Mouse (Mus musculus): ENCODE measurements around the gene Sox14. TPM values are rescaled to one million over a fixed set of nuclear protein-coding genes. Genes with fewer than 3 reads are reported as not detected.

The Sox14 gene
- polyA plus RNA-seq, 1 experiment: not detected

DNA sequence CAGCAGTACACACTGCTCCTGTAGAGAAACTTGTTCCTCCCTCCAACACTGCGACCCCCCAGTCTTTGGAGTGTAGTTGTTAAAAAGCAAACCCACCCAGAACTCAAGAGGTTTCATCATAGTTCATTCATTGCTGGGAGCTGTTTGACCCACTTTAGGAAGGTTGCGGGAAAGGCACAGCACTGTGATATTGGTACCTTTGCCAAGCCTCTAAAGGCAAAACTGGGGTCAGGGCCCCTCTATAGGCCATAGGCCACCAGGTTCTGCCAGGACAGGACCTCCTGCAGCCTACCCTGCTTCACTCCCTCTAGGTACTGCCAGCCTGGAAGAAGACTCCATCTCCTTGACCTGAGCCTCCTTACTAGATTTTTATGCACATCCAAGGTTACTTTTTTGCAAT lies 2.2 kb downstream of the Sox14 start:
- no peaks in the 10 kb centered on the region for H3K4me1 ChIP-seq (ENCODE audit: control insufficient read depth, insufficient read depth, low read length)
- peaks cover 7% of the 10 kb centered on the region; the same call in 1 of the 2 replicates for H3K27me3 ChIP-seq (replicated peaks; ENCODE audit: control insufficient read depth, insufficient read depth, low read length)
- TF ChIP-seq CTCF (conservative IDR thresholded peaks at IDR 0.05; ENCODE audit: insufficient read depth, insufficient read length, low read depth, low read length) (no peak), POLR2A (IDR thresholded peaks at IDR 0.05; ENCODE audit: low read depth, low read length) (no peak)
- no peaks in the 10 kb centered on the region for H3K36me3 ChIP-seq (ENCODE audit: control insufficient read depth, insufficient read depth, low read length)
- no peak overlapping the region for H3K27ac ChIP-seq (ENCODE audit: insufficient read depth, low read depth, low read length)
- H3K4me3 ChIP-seq (ENCODE audit: insufficient read depth, low read depth, low read length): no peak overlapping the region
- 6% methylated on average over 2 of the region's 2 CpGs for whole genome bisulfite sequencing
- no peak for DNase-seq

GRCm38 (mm10) chr9:99873116-99873620 lies 2.8 kb downstream of the Sox14 start:
- no peak overlapping the region for H3K27ac ChIP-seq (ENCODE audit: insufficient read depth, low read depth, low read length)
- TF ChIP-seq POLR2A (IDR thresholded peaks at IDR 0.05; ENCODE audit: low read depth, low read length): no peak
- TF ChIP-seq CTCF (conservative IDR thresholded peaks at IDR 0.05; ENCODE audit: insufficient read depth, insufficient read length, low read depth, low read length): no peak
- 2% methylated on average over 15 of the region's 15 CpGs for WGBS
- H3K36me3 ChIP-seq (ENCODE audit: control insufficient read depth, insufficient read depth, low read length): no peaks in the 10 kb centered on the region
- no peaks in the 10 kb centered on the region for H3K4me1 ChIP-seq (ENCODE audit: control insufficient read depth, insufficient read depth, low read length)
- H3K4me3 ChIP-seq (ENCODE audit: insufficient read depth, low read depth, low read length): no peak overlapping the region
- peaks cover 8% of the 10 kb centered on the region for H3K27me3 ChIP-seq (replicated peaks; ENCODE audit: control insufficient read depth, insufficient read depth, low read length)
- DNase-seq: no peak

- TF ChIP-seq CTCF (conservative IDR thresholded peaks at IDR 0.05; ENCODE audit: insufficient read depth, insufficient read length, low read depth, low read length) (no peak), POLR2A (IDR thresholded peaks at IDR 0.05; ENCODE audit: low read depth, low read length) (no peak)
- WGBS: 5% methylated on average over 31 of the region's 31 CpGs
- Histone ChIP-seq H3K4me1 (ENCODE audit: control insufficient read depth, insufficient read depth, low read length) (no peaks in the 10 kb centered on the region), H3K27ac (ENCODE audit: insufficient read depth, low read depth, low read length) (no peak overlapping the region), H3K27me3 (replicated peaks; ENCODE audit: control insufficient read depth, insufficient read depth, low read length) (peaks cover 8% of the 10 kb centered on the region), H3K36me3 (ENCODE audit: control insufficient read depth, insufficient read depth, low read length) (no peaks in the 10 kb centered on the region), H3K4me3 (ENCODE audit: insufficient read depth, low read depth, low read length) (no peak overlapping the region)
- no peak for DNase-seq
These were observed 3.5 kb downstream of the Sox14 start for GRCm38 (mm10) chr9:99872204-99873115.

DNA sequence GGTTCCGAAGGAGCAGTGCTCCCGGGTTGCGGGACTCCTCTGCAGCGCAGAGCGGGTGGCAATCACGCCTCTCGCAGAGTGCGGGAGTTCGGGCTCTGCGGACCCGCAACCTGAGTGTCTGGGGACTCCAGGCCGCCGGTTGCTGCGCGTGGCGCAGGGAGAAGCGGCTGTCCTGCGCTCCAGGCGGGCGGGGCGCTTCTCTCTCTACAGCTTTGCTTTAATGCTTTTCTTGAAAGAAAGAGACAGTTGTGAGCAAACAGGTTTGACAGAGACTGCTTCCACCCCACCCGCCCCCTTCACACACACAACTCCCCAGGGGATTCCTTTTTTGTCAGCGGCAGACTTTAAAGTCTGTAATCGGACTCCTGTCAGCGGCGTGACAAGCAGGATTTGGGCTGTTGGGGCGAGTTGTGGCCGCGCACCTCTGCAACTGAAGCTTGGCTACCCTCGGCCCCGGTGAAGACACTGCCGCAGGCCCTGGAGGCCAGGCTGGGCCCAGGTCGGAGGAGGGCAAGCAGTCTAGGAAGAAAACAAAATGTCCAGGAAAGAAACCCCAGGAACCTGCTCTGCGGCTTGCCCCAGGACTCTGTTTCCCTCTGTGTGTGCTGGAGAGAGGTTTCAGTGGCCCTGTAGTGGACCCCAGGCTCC lies 4.3 kb downstream of the Sox14 start:
- Histone ChIP-seq H3K4me1 (ENCODE audit: control insufficient read depth, insufficient read depth, low read length) (no peaks in the 10 kb centered on the region), H3K27me3 (replicated peaks; ENCODE audit: control insufficient read depth, insufficient read depth, low read length) (peaks cover 8% of the 10 kb centered on the region)

DNA sequence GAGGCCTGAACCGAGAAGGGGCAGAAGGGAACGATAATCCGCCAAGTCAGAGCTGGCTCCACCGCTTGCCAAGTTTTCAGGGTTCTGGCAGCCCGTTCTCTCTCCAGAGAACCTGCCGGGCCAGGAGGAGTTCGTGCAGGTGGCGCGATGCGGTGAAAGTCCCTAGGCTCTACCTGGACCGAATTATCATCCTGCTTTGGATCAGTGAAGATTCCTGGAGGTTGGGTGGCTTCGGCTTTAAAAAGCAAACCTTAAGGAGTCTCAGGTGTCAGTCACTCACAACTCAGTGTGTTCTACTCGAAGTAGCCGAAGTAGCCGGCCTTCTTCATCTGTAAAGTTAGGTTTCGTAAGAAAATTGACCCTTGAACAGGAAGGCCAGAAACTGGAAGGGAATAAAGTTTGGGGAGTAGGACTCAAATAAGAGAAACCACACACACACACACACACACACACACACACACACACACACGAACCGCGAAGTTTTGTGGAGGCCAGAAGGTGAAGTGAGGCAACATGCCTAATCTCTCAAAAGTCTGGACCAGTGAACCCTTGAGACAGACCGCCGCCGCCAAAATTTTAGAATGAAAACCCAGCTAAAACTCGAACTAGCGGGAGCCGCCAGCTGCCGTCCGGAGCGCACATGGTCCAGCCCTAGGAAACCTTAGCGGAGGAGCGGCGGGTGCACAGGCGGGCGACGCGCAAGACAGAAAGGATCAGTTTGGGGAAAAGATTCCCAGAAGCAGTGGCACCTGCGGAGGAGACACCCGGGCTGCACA lies 5.0 kb downstream of the Sox14 start:
- H3K4me1 ChIP-seq (ENCODE audit: control insufficient read depth, insufficient read depth, low read length): no peaks in the 10 kb centered on the region
- TF ChIP-seq CTCF (conservative IDR thresholded peaks at IDR 0.05; ENCODE audit: insufficient read depth, insufficient read length, low read depth, low read length): no peak
- TF ChIP-seq POLR2A (IDR thresholded peaks at IDR 0.05; ENCODE audit: low read depth, low read length): no peak
- no peaks in the 10 kb centered on the region for H3K36me3 ChIP-seq (ENCODE audit: control insufficient read depth, insufficient read depth, low read length)
- H3K4me3 ChIP-seq (ENCODE audit: insufficient read depth, low read depth, low read length): no peak overlapping the region
- 3% methylated on average over 37 of the region's 37 CpGs for WGBS
- H3K27ac ChIP-seq (ENCODE audit: insufficient read depth, low read depth, low read length): no peak overlapping the region
- no peak for DNase-seq
- H3K27me3 ChIP-seq (replicated peaks; ENCODE audit: control insufficient read depth, insufficient read depth, low read length): peaks cover 6% of the 10 kb centered on the region

More for the DNA sequence above, 4.3 kb downstream of the Sox14 start:
- no peak overlapping the region for H3K27ac ChIP-seq (ENCODE audit: insufficient read depth, low read depth, low read length)
- 2% methylated on average over 34 of the region's 34 CpGs for WGBS
- TF ChIP-seq POLR2A (IDR thresholded peaks at IDR 0.05; ENCODE audit: low read depth, low read length) (no peak), CTCF (conservative IDR thresholded peaks at IDR 0.05; ENCODE audit: insufficient read depth, insufficient read length, low read depth, low read length) (no peak)
- DNase-seq: no peak
- no peaks in the 10 kb centered on the region for H3K36me3 ChIP-seq (ENCODE audit: control insufficient read depth, insufficient read depth, low read length)
- H3K4me3 ChIP-seq (ENCODE audit: insufficient read depth, low read depth, low read length): no peak overlapping the region

- no peak for TF ChIP-seq POLR2A (IDR thresholded peaks at IDR 0.05; ENCODE audit: low read depth, low read length)
- no peak for DNase-seq
- Histone ChIP-seq H3K27me3 (replicated peaks; ENCODE audit: control insufficient read depth, insufficient read depth, low read length) (peaks cover 6% of the 10 kb centered on the region), H3K27ac (ENCODE audit: insufficient read depth, low read depth, low read length) (no peak overlapping the region), H3K4me1 (ENCODE audit: control insufficient read depth, insufficient read depth, low read length) (no peaks in the 10 kb centered on the region), H3K4me3 (ENCODE audit: insufficient read depth, low read depth, low read length) (no peak overlapping the region), H3K36me3 (ENCODE audit: control insufficient read depth, insufficient read depth, low read length) (no peaks in the 10 kb centered on the region)
- 1% methylated on average over 34 of the region's 34 CpGs for WGBS
These were observed 5.8 kb downstream of the Sox14 start for GRCm38 (mm10) chr9:99869936-99870779.
